Mouse (Mus musculus) heart, postnatal 0 days (tissue): Measurements from ENCODE around the gene Gmeb2.

ENCODE experiments used
- CTCF ChIP-seq: IDR thresholded peaks from 2 replicates; pipeline ENCODE4 v1.5.1; 2016; ENCODE audit warnings: antibody characterized with exemption, control low read depth, low read depth
- EP300 ChIP-seq: IDR thresholded peaks from 2 replicates; pipeline ENCODE4 v1.6.1; 2016; ENCODE audit warnings: antibody characterized with exemption, low read depth

GRCm38 (mm10) chr2:181235681-181236566 lies 51.9 kb downstream of the Gmeb2 start:
- no peak for TF ChIP-seq EP300
- no peak for TF ChIP-seq CTCF
